Mouse (Mus musculus) MEL (cell line): ENCODE results near the gene Hbb-bs.
"Not testable (repeated sequence)": the region's sequence is repeated elsewhere in the genome, so short reads cannot be mapped to it uniquely, and the experiment has no call there.

Experiments used
- CHD1 ChIP-seq: IDR thresholded peaks from 2 replicates; pipeline ENCODE4 v1.6.1; 2012; ENCODE audit warnings: low read depth, mild to moderate bottlenecking, inconsistent platforms, low read length, improper control_type of control experiment
- CTCF ChIP-seq, 3 experiments: IDR thresholded peaks in 2 of 3; conservative IDR thresholded peaks in 1 of 3; 2 replicates each; pipeline ENCODE4 v1.5.1; 2011 to 2012; ENCODE audit warnings: low read length in 3 of 3, low read depth in 2 of 3, mild to moderate bottlenecking in 2 of 3, improper control_type of control experiment in 1 of 3, inconsistent platforms in 1 of 3, mixed read lengths in 1 of 3, moderate library complexity in 1 of 3; ENCODE audit not compliant: control insufficient read depth in 1 of 3, insufficient read depth in 1 of 3, poor library complexity in 1 of 3, severe bottlenecking in 1 of 3
- EP300 ChIP-seq, 2 experiments: IDR thresholded peaks; 2 replicates each; pipeline ENCODE4 v1.6.1; 2011; ENCODE audit warnings: improper control_type of control experiment in 2 of 2, low read length in 2 of 2, low read depth in 1 of 2, mild to moderate bottlenecking in 1 of 2
- GATA1 ChIP-seq: IDR thresholded peaks from 2 replicates; pipeline ENCODE4 v1.6.1; 2011; ENCODE audit warnings: low read depth, low read length, improper control_type of control experiment
- HCFC1 ChIP-seq: IDR thresholded peaks from 2 replicates; pipeline ENCODE4 v1.6.1; 2012; ENCODE audit warnings: low read depth, mild to moderate bottlenecking, inconsistent platforms, low read length, improper control_type of control experiment, moderate library complexity
- KAT2A ChIP-seq: conservative IDR thresholded peaks from 2 replicates; pipeline ENCODE4 v1.6.1; 2012; ENCODE audit warnings: low read depth, low read length, improper control_type of control experiment, inconsistent platforms
- MAFK ChIP-seq: IDR thresholded peaks from 2 replicates; pipeline ENCODE4 v1.6.1; 2011; ENCODE audit warnings: low read depth, mild to moderate bottlenecking, low read length, improper control_type of control experiment, borderline replicate concordance
- MYC ChIP-seq: IDR thresholded peaks from 2 replicates; pipeline ENCODE4 v1.6.1; 2011; ENCODE audit warnings: low read depth, mild to moderate bottlenecking, low read length, improper control_type of control experiment, moderate library complexity
- NRF1 ChIP-seq: IDR thresholded peaks from 2 replicates; pipeline ENCODE4 v1.6.1; 2014; ENCODE audit warnings: low read depth, mild to moderate bottlenecking, inconsistent platforms, low read length, improper control_type of control experiment, moderate library complexity; ENCODE audit not compliant: poor library complexity, insufficient read depth, severe bottlenecking
- POLR2A ChIP-seq, 2 experiments: IDR thresholded peaks; 2 replicates each; pipeline ENCODE4 v1.6.1; 2011 to 2012; ENCODE audit warnings: low read length in 2 of 2, mild to moderate bottlenecking in 2 of 2, control low read depth in 1 of 2, improper control_type of control experiment in 1 of 2, low read depth in 1 of 2, moderate library complexity in 1 of 2; ENCODE audit not compliant: control insufficient read depth in 1 of 2, insufficient read depth in 1 of 2, poor library complexity in 1 of 2
- TAL1 ChIP-seq: IDR thresholded peaks from 2 replicates; pipeline ENCODE4 v1.6.1; 2012; ENCODE audit warnings: mild to moderate bottlenecking, inconsistent platforms, low read length, moderate library complexity, mixed read lengths
- TBP ChIP-seq: IDR thresholded peaks from 2 replicates; pipeline ENCODE4 v1.8.0; 2011; ENCODE audit warnings: low read depth, low read length, improper control_type of control experiment
- UBTF ChIP-seq: IDR thresholded peaks from 2 replicates; pipeline ENCODE4 v1.6.1; 2012; ENCODE audit warnings: low read depth, mild to moderate bottlenecking, inconsistent platforms, low read length, improper control_type of control experiment, moderate library complexity, borderline replicate concordance; ENCODE audit not compliant: insufficient read depth
- ZC3H11A ChIP-seq: IDR thresholded peaks from 2 replicates; pipeline ENCODE4 v1.6.1; 2012; ENCODE audit warnings: low read depth, mild to moderate bottlenecking, inconsistent platforms, low read length, improper control_type of control experiment

DNA sequence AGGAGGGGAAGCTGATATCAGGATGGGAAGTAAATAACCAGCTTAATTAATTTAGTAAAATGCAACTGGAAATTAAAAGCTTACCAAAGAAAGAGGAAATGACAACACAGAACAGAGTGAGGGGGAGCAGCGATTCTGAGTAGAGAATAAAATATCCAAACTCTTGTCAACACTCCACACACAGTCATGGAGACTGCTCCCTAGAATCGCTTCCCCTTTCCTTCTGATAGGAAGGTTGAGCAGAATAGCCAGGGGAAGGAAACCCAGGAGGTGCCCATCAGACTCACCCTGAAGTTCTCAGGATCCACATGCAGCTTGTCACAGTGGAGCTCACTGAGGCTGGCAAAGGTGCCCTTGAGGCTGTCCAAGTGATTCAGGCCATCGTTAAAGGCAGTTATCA is 14.7 kb downstream of the Hbb-bs start:
- not testable (repeated sequence) for TF ChIP-seq GATA1; TAL1; ZC3H11A; POLR2A (IDR thresholded peaks at IDR 0.05; ENCODE audit: control insufficient read depth in 1 of 2, insufficient read depth in 1 of 2, low read depth in 1 of 2, low read length in 2 of 2, poor library complexity in 1 of 2); CTCF (IDR thresholded peaks at IDR 0.05 in 2 of 3, conservative IDR thresholded peaks at IDR 0.05 in 1 of 3; ENCODE audit: control insufficient read depth in 1 of 3, insufficient read depth in 1 of 3, low read depth in 2 of 3, low read length in 3 of 3, poor library complexity in 1 of 3, severe bottlenecking in 1 of 3); EP300 (IDR thresholded peaks at IDR 0.05; ENCODE audit: low read depth in 1 of 2, low read length in 2 of 2); TBP; NRF1; UBTF; CHD1; HCFC1; MAFK; MYC; KAT2A
